Mouse (Mus musculus): ENCODE data around the gene 1700018G05Rik. TPM values are rescaled to one million over a fixed set of nuclear protein-coding genes. Genes with fewer than 3 reads are reported as not detected.
A peak's percentile ranks its signal among the peaks of the same experiment; 100 is the strongest.
"Not testable (repeated sequence)": the region's sequence is repeated elsewhere in the genome, so short reads cannot be mapped to it uniquely, and the experiment has no call there.

The 1700018G05Rik gene
- polyA plus RNA-seq (2012; ENCODE audit: insufficient read depth, low replicate concordance): not detected in 2 replicates

- not testable (repeated sequence) for H3K36me3 ChIP-seq (replicated peaks; ENCODE audit: low read length); H3K27me3 ChIP-seq (replicated peaks); H3K4me3 ChIP-seq (replicated peaks); H3K4me1 ChIP-seq; H3K9me3 ChIP-seq
Measured at GRCm38 (mm10) chrX:102928072-102928471, at the start of gene 1700018G05Rik. 1700018G05Rik (plus strand) TSS chrX:102928372.

- not testable (repeated sequence) for H3K36me3 ChIP-seq (replicated peaks; ENCODE audit: low read length); H3K9me3 ChIP-seq; H3K4me3 ChIP-seq (replicated peaks); H3K4me1 ChIP-seq
- peaks cover 13% of the 10 kb centered on the region for H3K27me3 ChIP-seq (replicated peaks)
Measured at GRCm38 (mm10) chrX:102908587-102908986, 19.6 kb upstream of the 1700018G05Rik start, which contains the start of the genes Dmrtc1a and 1700011M02Rik. Dmrtc1a (minus strand) TSS chrX:102908687. 1700011M02Rik (plus strand) TSS chrX:102908905.

- not testable (repeated sequence) for H3K4me3 ChIP-seq (replicated peaks); H3K9me3 ChIP-seq; H3K4me1 ChIP-seq; H3K27me3 ChIP-seq (replicated peaks); H3K36me3 ChIP-seq (replicated peaks; ENCODE audit: low read length)
Measured at GRCm38 (mm10) chrX:102914823-102915222, 13.3 kb upstream of the 1700018G05Rik start.

- not testable (repeated sequence) for H3K4me3 ChIP-seq (replicated peaks); H3K9me3 ChIP-seq; H3K27me3 ChIP-seq (replicated peaks); H3K36me3 ChIP-seq (replicated peaks; ENCODE audit: low read length); H3K4me1 ChIP-seq
Measured at GRCm38 (mm10) chrX:102926707-102927106, 1.5 kb upstream of the 1700018G05Rik start.

- TF ChIP-seq FLI1 (IDR thresholded peaks at IDR 0.05; ENCODE audit: low read length) (no peak), GATA1 (IDR thresholded peaks at IDR 0.05; ENCODE audit: borderline replicate concordance, low read length) (no peak)
- Histone ChIP-seq H3K4me1 (no peaks in the 10 kb centered on the region), H3K9me3 (0 out of 2 replicates have a peak, but pooled peaks cover 2% of the 10 kb centered on the region), H3K27me3 (replicated peaks) (peaks cover 36% of the 10 kb centered on the region), H3K36me3 (replicated peaks; ENCODE audit: low read length) (no peaks in the 10 kb centered on the region), H3K4me3 (replicated peaks) (peak overlapping the region; percentile 89)
Measured at GRCm38 (mm10) chrX:102932992-102933570, 4.9 kb downstream of the 1700018G05Rik start.

- peaks cover 36% of the 10 kb centered on the region for H3K27me3 ChIP-seq (replicated peaks)
- H3K4me1 ChIP-seq: no peaks in the 10 kb centered on the region
- peak overlapping the region; percentile 89 for H3K4me3 ChIP-seq (replicated peaks)
- H3K9me3 ChIP-seq: 0 out of 2 replicates have a peak, but pooled peaks cover 2% of the 10 kb centered on the region
- no peaks in the 10 kb centered on the region for H3K36me3 ChIP-seq (replicated peaks; ENCODE audit: low read length)
- TF ChIP-seq GATA1 (IDR thresholded peaks at IDR 0.05; ENCODE audit: borderline replicate concordance, low read length): no peak
- TF ChIP-seq FLI1 (IDR thresholded peaks at IDR 0.05; ENCODE audit: low read length): no peak
Measured at GRCm38 (mm10) chrX:102933571-102934394, 5.6 kb downstream of the 1700018G05Rik start.

GRCm38 (mm10) chrX:102934395-102934764 lies 6.2 kb downstream of the 1700018G05Rik start:
- H3K36me3 ChIP-seq (replicated peaks; ENCODE audit: low read length): no peaks in the 10 kb centered on the region

GRCm38 (mm10) chrX:102936743-102937142 lies 8.6 kb downstream of the 1700018G05Rik start:
- peaks cover 36% of the 10 kb centered on the region for H3K27me3 ChIP-seq (replicated peaks)
- TF ChIP-seq GATA1 (IDR thresholded peaks at IDR 0.05; ENCODE audit: borderline replicate concordance, low read length): no peak
- no peak for TF ChIP-seq FLI1 (IDR thresholded peaks at IDR 0.05; ENCODE audit: low read length)
- H3K9me3 ChIP-seq: 0 out of 2 replicates have a peak, but pooled peaks cover 2% of the 10 kb centered on the region
- no peaks in the 10 kb centered on the region for H3K36me3 ChIP-seq (replicated peaks; ENCODE audit: low read length)
- H3K4me1 ChIP-seq: no peaks in the 10 kb centered on the region
- H3K4me3 ChIP-seq (replicated peaks): no peak overlapping the region

More at GRCm38 (mm10) chrX:102934395-102934764, 6.2 kb downstream of the 1700018G05Rik start:
- Histone ChIP-seq H3K27me3 (replicated peaks) (peaks cover 36% of the 10 kb centered on the region), H3K4me3 (replicated peaks) (peak overlapping the region; percentile 89), H3K9me3 (0 out of 2 replicates have a peak, but pooled peaks cover 2% of the 10 kb centered on the region), H3K4me1 (no peaks in the 10 kb centered on the region)
- TF ChIP-seq GATA1 (IDR thresholded peaks at IDR 0.05; ENCODE audit: borderline replicate concordance, low read length) (no peak), FLI1 (IDR thresholded peaks at IDR 0.05; ENCODE audit: low read length) (no peak)

GRCm38 (mm10) chrX:102950136-102950535 lies 22.0 kb downstream of the 1700018G05Rik start:
- not testable (repeated sequence) for H3K4me1 ChIP-seq; H3K9me3 ChIP-seq; H3K36me3 ChIP-seq (replicated peaks; ENCODE audit: low read length); H3K4me3 ChIP-seq (replicated peaks); H3K27me3 ChIP-seq (replicated peaks)

- Histone ChIP-seq H3K27me3 (replicated peaks) (peaks cover 10% of the 10 kb centered on the region), H3K9me3 (no peaks in the 10 kb centered on the region), H3K4me1 (no peaks in the 10 kb centered on the region), H3K36me3 (replicated peaks; ENCODE audit: low read length) (no peaks in the 10 kb centered on the region), H3K4me3 (replicated peaks) (no peak overlapping the region)
- no peak for TF ChIP-seq FLI1 (IDR thresholded peaks at IDR 0.05; ENCODE audit: low read length)
- TF ChIP-seq GATA1 (IDR thresholded peaks at IDR 0.05; ENCODE audit: borderline replicate concordance, low read length): no peak
Measured at GRCm38 (mm10) chrX:102958917-102959316, 30.7 kb downstream of the 1700018G05Rik start.
